Comparison of ENCODE assay signal across 19 mouse cellular contexts in genomic region chr5:101668475-101668874, GRCm38 (mm10). TPM values are rescaled to one million over a fixed set of nuclear protein-coding genes. Genes with fewer than 3 reads are reported as not detected.
"Had no signal": no experiment of that assay in that cellular context is flagged by ENCODE, and none has a peak within 500 bp of the region (broad histone marks: within the 10 kb centered on the region; RNA-seq: fewer than 3 reads in every experiment).

No protein-coding gene starts in this region.

- ATAC-seq: liver, postnatal 0 days; lung, postnatal 0 days had no signal

- H3K9ac ChIP-seq: kidney, embryonic 15.5 days; limb, embryonic 12.5 days; limb, embryonic 15.5 days; liver, embryonic 14.5 days; liver, postnatal 0 days; lung, embryonic 14.5 days; midbrain, embryonic 12.5 days; midbrain, embryonic 15.5 days; stomach, embryonic 15.5 days had no signal

- H3K4me2 ChIP-seq: kidney, embryonic 15.5 days; limb, embryonic 12.5 days; limb, embryonic 15.5 days; liver, embryonic 11.5 days; lung, embryonic 14.5 days; midbrain, embryonic 15.5 days had no signal

- H3K36me3 ChIP-seq: kidney, embryonic 15.5 days; limb, embryonic 12.5 days; limb, embryonic 15.5 days; midbrain, embryonic 12.5 days; midbrain, embryonic 15.5 days; stomach, embryonic 15.5 days had no signal

- H3K27ac ChIP-seq: kidney, embryonic 15.5 days; limb, embryonic 12.5 days; limb, embryonic 15.5 days; liver, embryonic 14.5 days; midbrain, embryonic 12.5 days; midbrain, embryonic 15.5 days; stomach, embryonic 15.5 days had no signal

- H3K4me3 ChIP-seq: kidney, embryonic 15.5 days; limb, embryonic 12.5 days; limb, embryonic 15.5 days; megakaryocyte, embryonic 14.5 days; midbrain, embryonic 15.5 days had no signal

- H3K9me3 ChIP-seq: kidney, embryonic 15.5 days; limb, embryonic 12.5 days; limb, embryonic 15.5 days; midbrain, embryonic 12.5 days; midbrain, embryonic 15.5 days; stomach, embryonic 15.5 days had no signal

- DNase-seq: kidney, adult 8-10 months; kidney, postnatal 10 days; kidney, postnatal 36 days; left cerebral cortex, postnatal 4 days; liver, postnatal 0 days; lung, embryonic 14.5 days; spleen, adult 18-20 months; thymus, postnatal 25 days had no signal

RNA-seq across cellular contexts. Expression of gene Nkx6-1, which starts 3.7 kb away (rescaled TPM):
- polyA plus RNA-seq: limb, embryonic 12.5 days; liver, postnatal 0 days; thymus, postnatal 0 days had no signal
